Mouse (Mus musculus) olfactory bulb, adult 2 months (tissue): ENCODE measurements at regions not wholly inside any gene's neighbourhood (a gene's known extent, or its start where the extent isn't known, plus 50 kb on each side); places are given as distances from the start of the nearest gene placed in this dataset.

ENCODE experiments used
- CTCF ChIP-seq: fragments of 200-500 bp; IDR thresholded peaks from 2 replicates; pipeline ENCODE4 v1.5.1; 2012; ENCODE audit warnings: low read depth, mild to moderate bottlenecking, low read length, moderate library complexity; ENCODE audit not compliant: insufficient read depth
- POLR2A ChIP-seq: fragments of 200-500 bp; IDR thresholded peaks from 2 replicates; pipeline ENCODE4 v1.6.1; 2012; ENCODE audit warnings: mild to moderate bottlenecking, low read depth, low read length, moderate library complexity; ENCODE audit not compliant: insufficient read depth

DNA sequence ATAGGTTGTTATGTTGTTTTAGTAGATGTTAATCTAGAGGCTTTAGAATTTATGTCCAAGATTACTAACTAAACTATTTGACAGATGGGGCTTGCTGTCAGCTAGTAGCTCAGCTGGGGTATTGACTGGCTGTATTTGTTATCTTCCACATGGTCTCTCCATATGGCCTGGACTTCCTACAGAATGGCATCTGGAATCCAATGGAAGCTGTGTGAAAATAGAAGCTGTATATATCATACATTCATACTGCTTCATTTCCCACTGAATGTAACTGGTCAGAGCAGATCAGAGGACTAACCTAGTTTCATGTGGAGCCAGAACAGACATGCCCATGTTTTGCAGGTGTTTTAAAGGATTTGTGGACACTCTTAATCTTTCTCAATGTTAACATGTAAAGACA lies 337.0 kb downstream of the Kcna4 start:
- TF ChIP-seq CTCF (no peak), POLR2A (no peak)
